Mouse (Mus musculus) forebrain, postnatal 0 days (tissue): Measurements from ENCODE around the gene Il17rb. TPM values are rescaled to one million over a fixed set of nuclear protein-coding genes. Genes with fewer than 3 reads are reported as not detected.

Experiments used
- ATAC-seq: fragments of 200-750 bp; cut with Nextera tagmentation; 2 replicates; pipeline ENCODE4 v1.8.0; 2017; ENCODE audit warnings: mild to moderate bottlenecking, moderate library complexity
- DNase-seq: peaks from one replicate; pipeline ENCODE4 v3.0.0-alpha.2; 2015
- H3K27ac ChIP-seq: fragments of 300-500 bp; sonication (generic); 2 replicates; pipeline ENCODE4 v1.5.1; 2014; ENCODE audit warnings: low read depth, mild to moderate bottlenecking, antibody characterized with exemption, low read length, moderate library complexity, mixed read lengths
- H3K27me3 ChIP-seq: fragments of 300-500 bp; sonication (generic); 2 replicates; pipeline ENCODE4 v1.6.1; 2014; ENCODE audit warnings: mild to moderate bottlenecking, low read length, mixed read lengths; ENCODE audit not compliant: insufficient read depth
- H3K36me3 ChIP-seq: fragments of 300-500 bp; sonication (generic); 2 replicates; pipeline ENCODE4 v1.6.1; 2014; ENCODE audit warnings: mild to moderate bottlenecking, moderate library complexity; ENCODE audit not compliant: insufficient read depth
- H3K4me1 ChIP-seq: fragments of 300-500 bp; sonication (generic); 2 replicates; pipeline ENCODE4 v1.6.1; 2014; ENCODE audit warnings: antibody characterized with exemption; ENCODE audit not compliant: insufficient read depth
- H3K4me2 ChIP-seq: fragments of 300-500 bp; sonication (generic); 2 replicates; pipeline ENCODE4 v1.6.1; 2014; ENCODE audit warnings: low read depth, mild to moderate bottlenecking, moderate library complexity
- H3K4me3 ChIP-seq: fragments of 300-500 bp; sonication (generic); 2 replicates; pipeline ENCODE4 v1.5.1; 2014; ENCODE audit warnings: low read depth, low read length, mixed read lengths
- H3K9ac ChIP-seq: fragments of 300-500 bp; sonication (generic); 2 replicates; pipeline ENCODE4 v1.6.1; 2014; ENCODE audit warnings: mild to moderate bottlenecking
- H3K9me3 ChIP-seq: fragments of 300-500 bp; sonication (generic); 2 replicates; pipeline ENCODE4 v1.6.1; 2016; ENCODE audit warnings: low read length
- CTCF ChIP-seq: sonication (generic); IDR thresholded peaks from 2 replicates; pipeline ENCODE4 v1.5.1; 2016; ENCODE audit warnings: antibody characterized with exemption, control low read depth, low read depth
- WGBS: fragments of 180-500 bp; shearing (Covaris S2); extraction: QIAGEN DNeasy Blood & Tissue Kit; methylation state at CpG from one replicate; pipeline ENCODE4 v1.1.7; 2014; 5-methylcytosine and 5-hydroxymethylcytosine counted together
- polyA plus RNA-seq: library from polyadenylated mRNA; unstranded; fragments of >200 nt; fragmentation: Nextera tagmentation; extraction: Ambion mirVana; gene quantifications from 2 replicates; pipeline ENCODE4 v1.2.1, GENCODE M21; 2015
- total RNA-seq: library from RNA; depleted of rRNA; stranded (reverse); fragments of >200 nt; gene quantifications from 2 replicates; pipeline ENCODE4 v1.2.3, GENCODE M21; 2014

Il17rb gene
- total and polyA plus RNA-seq, 2 experiments from 2014 or later: 0.71 to 1.1 TPM

DNA sequence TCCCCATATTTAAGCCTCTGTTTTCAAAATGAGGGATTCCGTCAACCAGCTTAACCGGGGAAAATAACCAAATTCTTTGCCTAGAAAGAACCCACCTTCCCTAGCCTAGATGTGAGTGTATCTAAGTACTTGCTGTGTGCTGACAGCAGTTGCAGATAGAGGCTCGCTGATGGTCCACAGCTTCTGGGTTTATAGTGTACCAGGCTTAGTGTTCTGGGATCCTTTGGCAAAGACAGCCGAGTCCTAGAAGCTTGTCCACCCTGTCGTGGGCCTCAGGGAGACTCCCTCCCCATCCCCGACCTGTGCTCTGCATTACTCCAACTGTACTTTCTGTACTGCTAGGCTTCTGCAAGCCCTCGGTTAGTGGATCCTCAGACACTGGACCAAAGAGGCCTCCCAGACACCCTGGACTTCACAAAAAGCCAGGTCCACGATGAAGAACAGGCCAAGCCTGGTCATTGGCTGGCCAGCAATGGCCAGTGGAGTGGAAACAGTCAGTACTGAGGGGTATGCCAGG is 37.1 kb upstream of the Il17rb start:
- no peak overlapping the region for H3K9ac ChIP-seq
- DNase-seq (no peak), ATAC-seq (no peak)
- 84% methylated on average over 8 of the region's 8 CpGs for WGBS
- no peak for TF ChIP-seq CTCF
- peaks cover 32% of the 10 kb centered on the region for H3K36me3 ChIP-seq
- no peaks in the 10 kb centered on the region for H3K9me3 ChIP-seq
- no peaks in the 10 kb centered on the region for H3K4me1 ChIP-seq
- no peak overlapping the region for H3K4me3 ChIP-seq
- no peak overlapping the region for H3K4me2 ChIP-seq
- no peaks in the 10 kb centered on the region for H3K27me3 ChIP-seq
- H3K27ac ChIP-seq: no peak overlapping the region

DNA sequence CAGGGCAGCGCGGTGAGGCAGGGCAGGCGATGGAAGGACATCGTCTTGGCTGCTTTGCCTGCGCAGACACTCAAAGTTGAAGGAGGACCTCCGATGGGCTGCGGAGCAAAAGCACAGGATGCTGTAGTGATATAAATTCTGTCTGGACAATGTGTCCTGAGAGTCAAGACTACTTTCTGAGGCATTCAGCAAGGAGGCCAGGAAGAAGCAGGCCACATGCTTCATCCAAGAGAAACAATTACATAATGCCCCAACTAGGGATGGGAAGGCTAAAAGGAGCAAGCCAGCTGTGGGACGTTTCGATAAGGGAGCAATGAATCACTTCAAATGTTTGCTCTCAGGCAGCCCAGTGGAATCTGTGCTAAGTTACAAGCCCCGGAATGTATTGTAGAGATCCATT is 36.5 kb upstream of the Il17rb start:
- Histone ChIP-seq H3K4me2 (no peak overlapping the region), H3K9me3 (no peaks in the 10 kb centered on the region), H3K27ac (no peak overlapping the region), H3K36me3 (peaks cover 36% of the 10 kb centered on the region), H3K9ac (no peak overlapping the region), H3K4me3 (no peak overlapping the region), H3K27me3 (no peaks in the 10 kb centered on the region), H3K4me1 (no peaks in the 10 kb centered on the region)
- TF ChIP-seq CTCF: no peak
- DNase-seq (no peak), ATAC-seq (no peak)
- WGBS: 89% methylated on average over 10 of the region's 10 CpGs

DNA sequence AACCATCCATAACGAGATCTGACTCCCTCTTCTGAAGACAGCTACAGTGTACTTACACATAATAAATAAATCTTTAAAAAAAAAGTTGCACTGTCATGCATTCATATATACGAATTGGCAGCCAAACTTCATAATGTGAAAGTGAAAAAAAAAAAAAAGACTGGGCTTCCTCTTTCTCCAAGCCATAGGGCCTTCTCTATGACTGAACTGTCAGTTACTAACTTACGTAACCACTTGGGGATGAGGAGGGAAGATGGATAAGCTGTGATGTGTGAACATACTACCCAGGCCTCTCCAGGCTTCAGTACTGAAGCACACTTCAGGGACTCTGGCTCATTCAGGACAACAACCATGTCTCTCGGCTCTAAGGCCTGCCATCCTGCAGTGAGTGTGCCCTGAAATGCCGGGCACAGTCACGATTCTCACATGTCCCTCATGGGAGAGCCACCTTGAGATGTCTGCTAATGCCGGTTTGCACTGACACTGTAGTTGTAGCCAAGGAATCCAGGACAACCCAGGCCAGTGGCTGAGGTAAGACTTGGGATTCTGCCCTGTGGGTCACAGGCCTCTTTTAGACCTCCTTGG is 34.8 kb upstream of the Il17rb start:
- no peaks in the 10 kb centered on the region for H3K9me3 ChIP-seq
- no peak overlapping the region for H3K4me2 ChIP-seq
- H3K27me3 ChIP-seq: no peaks in the 10 kb centered on the region
- DNase-seq (no peak), ATAC-seq (no peak)
- peaks cover 33% of the 10 kb centered on the region for H3K36me3 ChIP-seq
- no peak for TF ChIP-seq CTCF
- no peak overlapping the region for H3K9ac ChIP-seq
- WGBS: 87% methylated on average over 7 of the region's 7 CpGs
- H3K27ac ChIP-seq: no peak overlapping the region
- H3K4me3 ChIP-seq: no peak overlapping the region
- no peaks in the 10 kb centered on the region for H3K4me1 ChIP-seq

DNA sequence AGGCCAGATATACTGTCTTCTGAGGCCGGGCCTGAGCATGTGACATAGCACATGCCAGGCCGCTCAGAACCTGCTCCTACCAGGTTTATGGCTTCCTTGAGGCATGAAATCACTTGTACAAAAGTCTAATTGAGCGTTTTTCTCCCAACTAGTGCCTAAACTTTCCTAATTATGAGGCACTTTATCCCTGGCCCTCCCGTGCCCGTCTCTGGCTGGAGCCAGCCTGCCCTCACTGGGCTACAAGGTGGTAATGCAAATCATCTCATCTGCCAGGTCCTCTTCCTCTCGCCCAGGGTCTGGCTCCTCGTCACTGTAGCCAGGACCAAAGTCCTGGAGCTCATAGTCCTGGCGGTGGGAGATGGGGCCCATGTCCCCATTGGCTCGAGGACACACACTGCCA is 33.1 kb upstream of the Il17rb start:
- TF ChIP-seq CTCF: no peak
- Histone ChIP-seq H3K4me2 (no peak overlapping the region), H3K4me1 (no peaks in the 10 kb centered on the region), H3K4me3 (no peak overlapping the region), H3K9ac (no peak overlapping the region), H3K36me3 (peaks cover 29% of the 10 kb centered on the region), H3K9me3 (no peaks in the 10 kb centered on the region), H3K27me3 (no peaks in the 10 kb centered on the region), H3K27ac (no peak overlapping the region)
- DNase-seq: no peak
- ATAC-seq: no peak
- 79% methylated on average over 9 of the region's 9 CpGs for WGBS

DNA sequence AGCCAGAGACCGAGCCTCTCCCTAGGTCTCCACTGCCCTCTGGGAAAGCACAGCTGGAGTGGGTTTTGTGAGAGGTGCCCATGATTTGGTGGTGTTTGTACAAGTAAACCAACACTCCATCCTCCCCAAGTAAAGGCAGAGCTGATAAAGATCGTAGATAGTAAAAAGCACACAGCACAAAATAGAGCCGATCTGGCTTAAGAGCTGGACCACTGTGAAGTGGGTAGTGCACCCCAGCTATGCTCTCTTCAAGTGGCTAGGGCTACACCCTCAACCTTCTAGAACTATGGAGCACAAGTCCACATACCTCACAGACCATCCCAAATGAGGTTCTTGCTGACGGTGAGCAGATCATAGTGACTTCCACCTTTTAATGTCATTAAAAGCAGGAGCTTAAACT is 30.7 kb upstream of the Il17rb start:
- no peak for TF ChIP-seq CTCF
- no peak for ATAC-seq

DNA sequence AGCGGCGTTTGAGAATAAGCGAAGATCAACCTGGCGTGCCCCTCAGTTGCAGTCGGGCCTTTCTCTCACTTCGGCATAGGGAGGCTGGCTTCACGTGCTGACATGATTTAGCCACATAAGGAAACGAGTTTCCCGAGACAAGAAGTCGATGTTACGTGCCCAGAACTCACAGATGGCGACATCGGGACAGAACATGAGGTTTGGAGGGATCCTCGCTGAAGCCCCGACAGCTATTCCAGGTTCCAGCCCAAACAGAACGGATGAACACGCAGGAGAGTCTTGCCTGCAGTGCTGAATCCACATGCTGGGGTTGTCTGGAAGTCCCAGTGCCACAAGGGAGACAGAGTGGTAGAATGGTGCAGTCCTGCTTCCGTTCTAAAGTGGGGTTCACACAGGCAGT is 29.7 kb upstream of the Il17rb start:
- 74% methylated on average over 18 of the region's 18 CpGs for WGBS
- ATAC-seq: peak; percentile 91
- no peak overlapping the region for H3K4me2 ChIP-seq
- no peaks in the 10 kb centered on the region for H3K4me1 ChIP-seq
- H3K27me3 ChIP-seq: no peaks in the 10 kb centered on the region
- TF ChIP-seq CTCF: no peak
- no peak overlapping the region for H3K4me3 ChIP-seq
- peak; percentile 85 for DNase-seq
- no peaks in the 10 kb centered on the region for H3K9me3 ChIP-seq
- H3K36me3 ChIP-seq: peaks cover 23% of the 10 kb centered on the region
- no peak overlapping the region for H3K9ac ChIP-seq
- peak overlapping the region; percentile 29; the same call in 1 of the 2 replicates for H3K27ac ChIP-seq

More for the DNA sequence above, 30.7 kb upstream of the Il17rb start:
- no peaks in the 10 kb centered on the region for H3K4me1 ChIP-seq
- H3K36me3 ChIP-seq: peaks cover 20% of the 10 kb centered on the region
- WGBS: 83% methylated on average over 4 of the region's 4 CpGs
- H3K4me2 ChIP-seq: no peak overlapping the region
- DNase-seq: no peak
- H3K9ac ChIP-seq: no peak overlapping the region
- H3K4me3 ChIP-seq: no peak overlapping the region
- H3K27ac ChIP-seq: no peak overlapping the region
- H3K27me3 ChIP-seq: no peaks in the 10 kb centered on the region
- H3K9me3 ChIP-seq: no peaks in the 10 kb centered on the region

DNA sequence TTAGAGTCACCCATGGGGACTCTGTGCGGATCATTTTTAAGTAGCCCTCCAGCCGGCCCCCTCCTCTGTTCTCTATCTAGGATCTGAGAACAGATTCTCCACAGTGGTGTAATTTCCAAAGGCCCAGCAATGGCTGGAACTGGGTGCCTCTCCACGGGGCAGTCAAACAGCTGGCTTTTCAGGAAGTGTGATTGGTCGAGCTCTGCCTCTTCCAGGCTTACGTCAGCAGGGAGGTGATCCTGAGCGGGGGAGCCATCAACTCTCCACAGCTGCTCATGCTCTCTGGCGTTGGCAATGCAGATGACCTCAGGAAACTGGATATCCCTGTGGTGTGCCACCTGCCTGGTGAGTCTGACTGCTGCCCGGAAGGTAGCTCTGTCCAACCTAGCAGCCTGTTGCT is 24.7 kb upstream of the Il17rb start:
- Histone ChIP-seq H3K4me1 (no peaks in the 10 kb centered on the region), H3K9ac (no peak overlapping the region), H3K9me3 (no peaks in the 10 kb centered on the region), H3K27me3 (no peaks in the 10 kb centered on the region), H3K27ac (no peak overlapping the region), H3K4me3 (no peak overlapping the region), H3K36me3 (peaks cover 10% of the 10 kb centered on the region; the same call in 1 of the 2 replicates), H3K4me2 (no peak overlapping the region)
- WGBS: 69% methylated on average over 8 of the region's 8 CpGs
- no peak for TF ChIP-seq CTCF
- no peak for ATAC-seq
- no peak for DNase-seq
